Mouse (Mus musculus): ENCODE measurements at regions not wholly inside any gene's neighbourhood (a gene's known extent, or its start where the extent isn't known, plus 50 kb on each side); places are given as distances from the start of the nearest gene placed in this dataset.

DNA sequence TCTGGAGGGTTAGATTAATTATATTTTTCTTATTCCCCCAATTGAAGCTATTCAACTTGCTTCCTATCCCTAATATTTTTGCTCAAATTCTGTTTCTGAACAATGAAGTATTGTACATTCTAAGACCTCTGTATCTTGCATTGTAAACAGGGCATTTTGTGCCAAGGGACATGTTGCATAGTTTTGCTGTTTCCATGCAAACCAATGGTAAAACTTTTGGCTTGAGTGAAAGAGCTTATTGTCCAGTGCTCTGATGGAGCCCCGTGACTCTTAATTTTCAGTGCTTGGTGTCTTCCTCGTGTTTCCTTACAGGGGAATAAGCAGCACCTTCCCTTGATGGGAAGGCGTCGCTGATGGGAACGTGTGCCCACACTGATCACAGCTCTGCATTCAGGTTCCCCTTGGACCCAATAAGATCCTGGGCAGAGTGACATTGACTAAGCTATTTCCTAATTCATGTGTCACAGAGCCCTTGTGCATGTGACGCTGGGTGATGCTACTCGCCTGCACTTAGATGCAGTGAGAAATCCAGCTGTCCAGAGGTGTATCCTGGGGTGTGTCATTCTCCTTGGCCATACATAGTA lies 220.8 kb upstream of the Dusp10 start:
- TF ChIP-seq USF2 (IDR thresholded peaks at IDR 0.05; ENCODE audit: borderline replicate concordance in 1 of 2, insufficient read depth in 1 of 2, low read depth in 1 of 2, low read length in 2 of 2) (no peak), SMC3 (IDR thresholded peaks at IDR 0.05; ENCODE audit: low read depth, low read length) (no peak), CTCF (IDR thresholded peaks at IDR 0.05 in 2 of 3, conservative IDR thresholded peaks at IDR 0.05 in 1 of 3; ENCODE audit: control insufficient read depth in 1 of 3, insufficient read depth in 1 of 3, low read depth in 2 of 3, low read length in 3 of 3, poor library complexity in 1 of 3, severe bottlenecking in 1 of 3) (no peak), RCOR1 (IDR thresholded peaks at IDR 0.05; ENCODE audit: low read depth, low read length) (no peak), TCF12 (IDR thresholded peaks at IDR 0.05; ENCODE audit: low read depth, low read length) (no peak), MYC (IDR thresholded peaks at IDR 0.05; ENCODE audit: low read depth, low read length) (no peak), GABPA (IDR thresholded peaks at IDR 0.05; ENCODE audit: low read depth, low read length) (no peak), POLR2AphosphoS2 (IDR thresholded peaks at IDR 0.05; ENCODE audit: low read length) (no peak)
- H3K27ac ChIP-seq (ENCODE audit: control insufficient read depth, low read depth, low read length) = no peak overlapping the region
- H3K79me2 ChIP-seq (ENCODE audit: control insufficient read depth, insufficient read depth, low read length, poor library complexity) = no peaks in the 10 kb centered on the region
- H3K36me3 ChIP-seq (ENCODE audit: control insufficient read depth in 1 of 2, insufficient read depth in 2 of 2, low read length in 2 of 2) = no peaks in the 10 kb centered on the region
- no peaks in the 10 kb centered on the region for H3K27me3 ChIP-seq (ENCODE audit: control insufficient read depth in 1 of 2, insufficient read depth in 2 of 2, low read length in 2 of 2)
- DNase-seq (ENCODE audit: low read depth, low spot score) = no peak
- H3K4me3 ChIP-seq (ENCODE audit: control insufficient read depth in 1 of 2, insufficient read depth in 1 of 2, low read depth in 2 of 2, low read length in 2 of 2) = no peak overlapping the region
- no peaks in the 10 kb centered on the region for H3K4me1 ChIP-seq (ENCODE audit: control insufficient read depth in 1 of 2, insufficient read depth in 2 of 2, low read length in 2 of 2)
- H3K9me3 ChIP-seq (replicated peaks; ENCODE audit: insufficient read depth, low read length) = no peaks in the 10 kb centered on the region
- H3K9ac ChIP-seq (ENCODE audit: control insufficient read depth, low read depth, low read length, poor library complexity, severe bottlenecking) = no peak overlapping the region

DNA sequence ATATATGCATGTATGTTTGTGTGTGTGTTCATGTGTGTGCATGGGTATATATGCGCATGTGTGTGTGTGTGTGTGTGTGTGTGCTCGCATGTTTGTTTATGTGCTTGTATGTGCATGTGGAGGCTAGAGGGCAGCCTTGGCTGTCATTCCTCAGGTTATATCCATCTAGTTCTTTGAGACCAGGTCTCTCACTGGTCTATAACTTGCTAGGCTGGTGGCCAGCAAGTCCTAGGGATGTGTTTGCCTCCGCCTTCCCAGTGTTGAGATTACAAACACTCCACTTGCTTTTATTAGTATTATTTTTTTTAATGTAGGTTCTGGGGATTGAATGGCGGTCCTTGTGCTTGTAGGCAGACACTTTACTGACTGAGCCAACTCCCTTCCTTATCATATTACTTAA lies 219.8 kb upstream of the Dusp10 start:
- TF ChIP-seq MYB (IDR thresholded peaks at IDR 0.05; ENCODE audit: low read depth, low read length) = no peak
- TF ChIP-seq ZNF384 (IDR thresholded peaks at IDR 0.05; ENCODE audit: low read depth, low read length) = no peak
- TF ChIP-seq JUND (IDR thresholded peaks at IDR 0.05; ENCODE audit: low read depth, low read length) = no peak
- TF ChIP-seq USF1 (IDR thresholded peaks at IDR 0.05; ENCODE audit: low read depth, low read length) = no peak
- TF ChIP-seq POLR2A (IDR thresholded peaks at IDR 0.05; ENCODE audit: control insufficient read depth in 1 of 2, insufficient read depth in 1 of 2, low read depth in 1 of 2, low read length in 2 of 2, poor library complexity in 1 of 2) = no peak
- TF ChIP-seq CTCF (IDR thresholded peaks at IDR 0.05 in 2 of 3, conservative IDR thresholded peaks at IDR 0.05 in 1 of 3; ENCODE audit: control insufficient read depth in 1 of 3, insufficient read depth in 1 of 3, low read depth in 2 of 3, low read length in 3 of 3, poor library complexity in 1 of 3, severe bottlenecking in 1 of 3) = no peak
- TF ChIP-seq MAX (IDR thresholded peaks at IDR 0.05; ENCODE audit: low read length) = no peak
- TF ChIP-seq USF2 (IDR thresholded peaks at IDR 0.05; ENCODE audit: borderline replicate concordance in 1 of 2, insufficient read depth in 1 of 2, low read depth in 1 of 2, low read length in 2 of 2) = no peak

More for the DNA sequence above, 219.8 kb upstream of the Dusp10 start:
- H3K4me3 ChIP-seq (ENCODE audit: control insufficient read depth in 1 of 2, insufficient read depth in 1 of 2, low read depth in 2 of 2, low read length in 2 of 2) = no peak overlapping the region
- H3K4me1 ChIP-seq (ENCODE audit: control insufficient read depth in 1 of 2, insufficient read depth in 2 of 2, low read length in 2 of 2) = no peaks in the 10 kb centered on the region
- no peaks in the 10 kb centered on the region for H3K79me2 ChIP-seq (ENCODE audit: control insufficient read depth, insufficient read depth, low read length, poor library complexity)
- H3K27me3 ChIP-seq (ENCODE audit: control insufficient read depth in 1 of 2, insufficient read depth in 2 of 2, low read length in 2 of 2) = no peaks in the 10 kb centered on the region
- H3K36me3 ChIP-seq (ENCODE audit: control insufficient read depth in 1 of 2, insufficient read depth in 2 of 2, low read length in 2 of 2) = no peaks in the 10 kb centered on the region
- no peak overlapping the region for H3K9ac ChIP-seq (ENCODE audit: control insufficient read depth, low read depth, low read length, poor library complexity, severe bottlenecking)
- no peak overlapping the region for H3K27ac ChIP-seq (ENCODE audit: control insufficient read depth, low read depth, low read length)
- DNase-seq (ENCODE audit: low read depth, low spot score) = no peak
- no peaks in the 10 kb centered on the region for H3K9me3 ChIP-seq (replicated peaks; ENCODE audit: insufficient read depth, low read length)

All from MEL (cell line).